Mouse (Mus musculus) gastrocnemius, postnatal 14 days (tissue): ENCODE data around the gene Cartpt. TPM values are rescaled to one million over a fixed set of nuclear protein-coding genes. Genes with fewer than 3 reads are reported as not detected.
"Not testable (repeated sequence)": the region's sequence is repeated elsewhere in the genome, so short reads cannot be mapped to it uniquely, and the experiment has no call there.

Experiments used
- DNase-seq: peaks from one replicate; pipeline ENCODE4 v3.0.0; 2021; ENCODE audit warnings: mixed read lengths
- intact Hi-C: fragments of 180-260 bp; cut with DNase I; formaldehyde crosslinking; loops from one replicate; pipeline ENCODE4 v1.15.1; 2025; ENCODE audit warnings: low total_unique reads
- long read RNA-seq, 2 experiments: library from polyadenylated mRNA; stranded (forward); transcript quantifications; one replicate each; pipeline ENCODE4 v2.0.0; 2021
- total RNA-seq, 2 experiments: library from RNA; stranded (reverse); gene quantifications; 2 replicates each; pipeline ENCODE4 v1.2.3; 2021

Cartpt gene
- total RNA-seq = not detected
- long read RNA-seq, experiment 1 = 0 reads
- long read RNA-seq, experiment 2 = 0 reads

- intact Hi-C loops = no loop called here
- no peak for DNase-seq
Observed at GRCm38 (mm10) chr13:99900965-99901364, at the start of gene Cartpt. Gene Cartpt (minus strand): TSS chr13:99901091.

- intact Hi-C loops = no loop called here
- DNase-seq = peak; percentile 9
Observed at GRCm38 (mm10) chr13:99947417-99947816, 46.5 kb upstream of the Cartpt start.

GRCm38 (mm10) chr13:99943525-99943924 lies 42.6 kb upstream of the Cartpt start:
- intact Hi-C loops = no loop called here
- DNase-seq = no peak

- DNase-seq = no peak
- intact Hi-C loops = no loop called here
Observed at GRCm38 (mm10) chr13:99940601-99941000, 39.7 kb upstream of the Cartpt start.

- DNase-seq = no peak
- intact Hi-C loops = no loop called here
Observed at GRCm38 (mm10) chr13:99939320-99939671, 38.4 kb upstream of the Cartpt start.

GRCm38 (mm10) chr13:99938606-99939319 lies 37.9 kb upstream of the Cartpt start:
- intact Hi-C loops = no loop called here
- DNase-seq = no peak

GRCm38 (mm10) chr13:99937741-99938140 lies 36.9 kb upstream of the Cartpt start:
- no peak for DNase-seq
- intact Hi-C loops = no loop called here

- DNase-seq = no peak
- intact Hi-C loops = no loop called here
Observed at GRCm38 (mm10) chr13:99932406-99932805, 31.5 kb upstream of the Cartpt start.

- DNase-seq = no peak
- intact Hi-C loops = no loop called here
Observed at GRCm38 (mm10) chr13:99931502-99931901, 30.6 kb upstream of the Cartpt start.

GRCm38 (mm10) chr13:99926249-99926648 lies 25.4 kb upstream of the Cartpt start:
- DNase-seq = no peak
- intact Hi-C loops = no loop called here

- DNase-seq = no peak
- intact Hi-C loops = no loop called here
Observed at GRCm38 (mm10) chr13:99915632-99916031, 14.7 kb upstream of the Cartpt start.

GRCm38 (mm10) chr13:99900557-99900892 lies 366 bp downstream of the Cartpt start:
- intact Hi-C loops = no loop called here
- DNase-seq = peak; percentile 45

- no peak for DNase-seq
- intact Hi-C loops = no loop called here
Observed at GRCm38 (mm10) chr13:99899670-99900556, 978 bp downstream of the Cartpt start.

GRCm38 (mm10) chr13:99898816-99899215 lies 2.1 kb downstream of the Cartpt start:
- DNase-seq = no peak
- intact Hi-C loops = no loop called here

GRCm38 (mm10) chr13:99885636-99886035 lies 15.3 kb downstream of the Cartpt start:
- intact Hi-C loops = no loop called here
- DNase-seq = no peak

- DNase-seq, intact Hi-C loops: not testable (repeated sequence)
Observed at GRCm38 (mm10) chr13:99881774-99882173, 19.1 kb downstream of the Cartpt start.

- DNase-seq = no peak
- intact Hi-C loops = no loop called here
Observed at GRCm38 (mm10) chr13:99879696-99880095, 21.2 kb downstream of the Cartpt start.

GRCm38 (mm10) chr13:99872059-99872458 lies 28.8 kb downstream of the Cartpt start:
- DNase-seq = no peak
- intact Hi-C loops = no loop called here

GRCm38 (mm10) chr13:99868438-99868837 lies 32.5 kb downstream of the Cartpt start:
- intact Hi-C loops = no loop called here

GRCm38 (mm10) chr13:99864331-99864730 lies 36.6 kb downstream of the Cartpt start:
- intact Hi-C loops = no loop called here
- no peak for DNase-seq

More at GRCm38 (mm10) chr13:99868438-99868837, 32.5 kb downstream of the Cartpt start:
- no peak for DNase-seq

GRCm38 (mm10) chr13:99860670-99861069 lies 40.2 kb downstream of the Cartpt start:
- intact Hi-C loops = no loop called here
- no peak for DNase-seq
